Mouse (Mus musculus) midbrain, postnatal 0 days (tissue): Measurements from ENCODE around the gene Mnt. TPM values are rescaled to one million over a fixed set of nuclear protein-coding genes. Genes with fewer than 3 reads are reported as not detected.
A peak's percentile ranks its signal among the peaks of the same experiment; 100 is the strongest.

ENCODE experiments used
- ATAC-seq: fragments of 200-750 bp; cut with Nextera tagmentation; 2 replicates; pipeline ENCODE4 v1.8.0; 2017; ENCODE audit warnings: moderate number of reproducible peaks, mild to moderate bottlenecking, moderate TSS enrichment, moderate library complexity; ENCODE audit not compliant: low FRiP score
- DNase-seq: peaks from one replicate; pipeline ENCODE4 v3.0.0-alpha.2; 2015; ENCODE audit warnings: low spot score
- H3K27ac ChIP-seq: fragments of 300-500 bp; sonication (generic); 2 replicates; pipeline ENCODE4 v1.5.1; 2014; ENCODE audit warnings: low read depth, mild to moderate bottlenecking, low read length, mixed read lengths
- H3K27me3 ChIP-seq: fragments of 300-500 bp; sonication (generic); 2 replicates; pipeline ENCODE4 v1.6.1; 2014; ENCODE audit warnings: low read length, control low read depth, mixed read lengths; ENCODE audit not compliant: insufficient read depth
- H3K36me3 ChIP-seq: fragments of 300-500 bp; sonication (generic); 2 replicates; pipeline ENCODE4 v1.6.1; 2014; ENCODE audit warnings: low read length, control low read depth, mixed read lengths; ENCODE audit not compliant: insufficient read depth
- H3K4me1 ChIP-seq: fragments of 300-500 bp; sonication (generic); 2 replicates; pipeline ENCODE4 v1.6.1; 2014; ENCODE audit warnings: mild to moderate bottlenecking, control low read depth, antibody characterized with exemption, low read length, mixed read lengths; ENCODE audit not compliant: insufficient read depth
- H3K4me2 ChIP-seq: fragments of 300-500 bp; sonication (generic); 2 replicates; pipeline ENCODE4 v1.6.1; 2014; ENCODE audit warnings: low read depth, mild to moderate bottlenecking, low read length, mixed read lengths; ENCODE audit not compliant: poor library complexity, severe bottlenecking
- H3K4me3 ChIP-seq: fragments of 300-500 bp; sonication (generic); 2 replicates; pipeline ENCODE4 v1.5.1; 2014; ENCODE audit warnings: low read depth, mild to moderate bottlenecking, low read length, moderate library complexity
- H3K9ac ChIP-seq: fragments of 300-500 bp; sonication (generic); replicated peaks from 2 replicates; pipeline ENCODE4 v1.6.1; 2014; ENCODE audit warnings: mild to moderate bottlenecking, low read length, moderate library complexity, mixed read lengths; ENCODE audit not compliant: poor library complexity, severe bottlenecking
- H3K9me3 ChIP-seq: fragments of 300-500 bp; sonication (generic); 2 replicates; pipeline ENCODE4 v1.6.1; 2016; ENCODE audit warnings: low read length, control low read depth
- CTCF ChIP-seq: IDR thresholded peaks from 2 replicates; pipeline ENCODE4 v1.5.1; 2016; ENCODE audit warnings: antibody characterized with exemption, mild to moderate bottlenecking
- WGBS: fragments of 180-500 bp; shearing (Covaris S2); extraction: QIAGEN DNeasy Blood & Tissue Kit; methylation state at CpG from one replicate; pipeline ENCODE4 v1.1.7; 2014; 5-methylcytosine and 5-hydroxymethylcytosine counted together
- polyA plus RNA-seq: library from polyadenylated mRNA; unstranded; fragments of >200 nt; fragmentation: Nextera tagmentation; extraction: Ambion mirVana; gene quantifications from 2 replicates; pipeline ENCODE4 v1.2.1, GENCODE M21; 2015
- total RNA-seq: library from RNA; depleted of rRNA; stranded (reverse); fragments of >200 nt; gene quantifications from 2 replicates; pipeline ENCODE4 v1.2.3, GENCODE M21; 2014

Mnt gene
- total and polyA plus RNA-seq, 2 experiments from 2014 or later = 8.4 to 17.6 TPM

DNA sequence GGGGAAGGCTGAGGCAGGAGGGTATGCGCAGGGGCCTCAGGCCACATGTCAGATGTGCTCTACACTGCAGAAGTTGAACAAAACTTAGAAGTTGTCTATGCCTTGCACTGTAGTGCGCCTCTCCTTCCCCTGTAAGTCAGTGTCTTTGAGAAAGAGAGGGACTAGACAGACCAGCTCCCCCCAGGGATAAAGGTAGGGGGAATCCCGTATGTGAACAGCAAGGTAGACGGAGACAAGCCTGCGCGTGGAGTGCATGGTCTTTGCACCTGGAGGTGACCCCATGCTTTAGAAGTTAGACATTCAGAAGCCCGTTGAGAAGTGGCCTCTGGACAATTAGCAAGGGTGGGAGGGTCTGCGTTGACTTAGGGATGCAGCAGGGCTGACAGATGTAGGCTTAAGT lies 10.0 kb downstream of the Mnt start:
- no peak for TF ChIP-seq CTCF
- no peak overlapping the region for H3K9ac ChIP-seq
- H3K9me3 ChIP-seq = no peaks in the 10 kb centered on the region
- peaks cover 3% of the 10 kb centered on the region; the same call in 1 of the 2 replicates for H3K4me1 ChIP-seq
- H3K4me3 ChIP-seq = no peak overlapping the region
- H3K4me2 ChIP-seq = no peak overlapping the region
- no peak for DNase-seq
- H3K36me3 ChIP-seq = peaks cover 25% of the 10 kb centered on the region; the same call in 1 of the 2 replicates
- ATAC-seq = no peak
- no peaks in the 10 kb centered on the region for H3K27me3 ChIP-seq
- no peak overlapping the region for H3K27ac ChIP-seq
- WGBS = 93% methylated on average over 8 of the region's 8 CpGs

DNA sequence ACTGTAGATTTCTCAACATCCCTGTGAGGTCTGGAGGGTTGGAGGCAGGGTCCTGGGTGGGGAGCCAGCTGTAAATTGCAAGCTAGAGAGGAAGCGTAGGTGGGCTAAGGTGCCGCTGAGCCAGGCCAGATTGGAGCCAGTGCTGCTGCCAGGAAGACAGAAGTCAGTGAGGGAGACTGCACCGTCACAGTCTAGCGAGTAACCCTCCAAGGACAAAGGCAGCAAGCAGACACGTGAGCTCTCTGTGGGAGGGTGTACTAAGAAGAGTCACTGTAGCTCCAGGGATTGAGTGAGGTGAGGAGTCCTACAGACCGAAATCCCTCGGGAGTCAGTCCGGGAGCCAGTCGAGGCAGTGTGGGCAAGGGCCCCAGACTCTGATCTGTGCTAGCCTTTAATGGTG lies 10.6 kb downstream of the Mnt start:
- TF ChIP-seq CTCF = no peak
- peaks cover 25% of the 10 kb centered on the region; the same call in 1 of the 2 replicates for H3K36me3 ChIP-seq
- DNase-seq (no peak), ATAC-seq (no peak)
- peaks cover 3% of the 10 kb centered on the region; the same call in 1 of the 2 replicates for H3K4me1 ChIP-seq
- H3K9me3 ChIP-seq = no peaks in the 10 kb centered on the region
- H3K4me3 ChIP-seq = no peak overlapping the region
- H3K27ac ChIP-seq = no peak overlapping the region
- no peaks in the 10 kb centered on the region for H3K27me3 ChIP-seq
- no peak overlapping the region for H3K9ac ChIP-seq
- WGBS = 64% methylated on average over 9 of the region's 9 CpGs
- H3K4me2 ChIP-seq = no peak overlapping the region

DNA sequence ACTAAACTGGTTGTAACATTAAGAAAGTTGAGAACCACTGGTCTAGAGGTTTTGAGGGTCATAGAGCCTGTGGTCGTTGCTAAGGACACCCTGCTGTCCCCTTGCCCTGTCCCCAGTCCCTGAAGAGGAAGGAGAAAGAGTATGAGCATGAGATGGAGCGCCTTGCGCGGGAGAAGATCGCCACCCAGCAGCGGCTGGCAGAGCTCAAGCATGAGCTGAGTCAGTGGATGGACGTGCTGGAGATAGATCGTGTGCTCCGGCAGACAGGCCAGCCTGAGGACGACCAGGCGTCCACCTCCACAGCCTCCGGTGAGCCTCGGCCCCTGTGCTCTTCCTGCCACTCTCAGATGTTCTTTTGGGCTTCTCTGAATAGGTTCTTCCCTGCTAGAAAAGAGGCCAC lies 11.3 kb downstream of the Mnt start:
- no peak for ATAC-seq
- no peaks in the 10 kb centered on the region for H3K9me3 ChIP-seq
- no peak for DNase-seq
- H3K4me2 ChIP-seq = no peak overlapping the region
- no peak overlapping the region for H3K27ac ChIP-seq
- WGBS = 87% methylated on average over 13 of the region's 13 CpGs
- no peak for TF ChIP-seq CTCF
- H3K27me3 ChIP-seq = no peaks in the 10 kb centered on the region
- peaks cover 25% of the 10 kb centered on the region; the same call in 1 of the 2 replicates for H3K36me3 ChIP-seq
- H3K9ac ChIP-seq = no peak overlapping the region
- H3K4me3 ChIP-seq = no peak overlapping the region
- peaks cover 3% of the 10 kb centered on the region; the same call in 1 of the 2 replicates for H3K4me1 ChIP-seq

DNA sequence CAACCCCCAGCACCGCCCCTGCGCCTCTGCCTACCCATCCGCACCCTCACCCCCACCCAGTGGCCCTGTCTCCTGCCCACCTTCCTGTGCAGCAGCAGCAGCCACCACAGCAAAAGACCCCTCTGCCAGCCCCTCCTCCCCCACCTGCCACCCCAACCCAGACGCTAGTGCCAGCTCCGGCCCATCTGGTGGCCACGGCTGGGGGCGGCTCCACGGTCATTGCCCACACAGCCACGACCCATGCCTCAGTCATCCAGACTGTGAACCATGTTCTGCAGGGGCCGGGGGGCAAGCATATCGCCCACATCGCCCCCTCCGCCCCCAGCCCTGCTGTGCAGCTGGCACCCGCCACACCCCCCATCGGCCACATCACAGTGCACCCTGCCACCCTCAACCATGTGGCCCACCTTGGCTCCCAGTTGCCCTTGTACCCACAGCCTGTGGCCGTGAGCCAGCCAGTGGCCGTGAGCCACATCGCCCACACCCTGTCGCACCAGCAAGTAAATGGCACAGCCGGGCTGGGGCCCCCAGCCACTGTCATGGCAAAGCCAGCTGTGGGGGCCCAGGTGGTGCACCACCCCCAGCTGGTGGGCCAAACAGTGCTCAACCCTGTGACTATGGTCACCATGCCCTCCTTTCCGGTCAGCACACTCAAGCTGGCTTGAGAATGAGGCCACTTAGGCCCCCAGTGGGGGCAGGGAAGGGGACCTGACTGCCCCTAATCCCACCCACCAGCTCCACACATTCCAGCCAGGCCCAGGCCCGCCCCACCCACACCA lies 12.1 kb downstream of the Mnt start:
- ATAC-seq (no peak), DNase-seq (peak; percentile 35)
- Histone ChIP-seq H3K4me3 (no peak overlapping the region), H3K27ac (no peak overlapping the region), H3K9ac (no peak overlapping the region), H3K4me1 (no peaks in the 10 kb centered on the region), H3K9me3 (no peaks in the 10 kb centered on the region), H3K36me3 (peaks cover 25% of the 10 kb centered on the region; the same call in 1 of the 2 replicates), H3K4me2 (no peak overlapping the region), H3K27me3 (no peaks in the 10 kb centered on the region)
- TF ChIP-seq CTCF = no peak
- 89% methylated on average over 18 of the region's 22 CpGs for WGBS

DNA sequence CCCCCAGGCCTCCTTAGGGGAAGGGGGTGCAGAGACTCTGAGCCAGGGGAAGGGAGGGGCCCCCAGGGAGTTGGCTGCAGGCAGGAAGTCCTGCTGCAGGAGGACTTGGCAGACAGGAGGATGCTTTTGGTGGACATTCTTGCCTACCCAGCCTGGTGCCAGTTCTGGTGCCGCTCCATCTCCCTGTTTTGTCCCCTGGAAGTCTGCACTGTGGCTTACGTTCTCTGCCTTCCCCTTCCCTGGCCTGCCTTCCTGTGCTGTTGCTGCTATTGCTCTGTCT lies 12.7 kb downstream of the Mnt start:
- no peak overlapping the region for H3K9ac ChIP-seq
- no peaks in the 10 kb centered on the region for H3K4me1 ChIP-seq
- TF ChIP-seq CTCF = no peak
- H3K36me3 ChIP-seq = peaks cover 25% of the 10 kb centered on the region; the same call in 1 of the 2 replicates
- DNase-seq = no peak
- ATAC-seq = no peak
- 58% methylated on average over 2 of the region's 2 CpGs for WGBS
- no peak overlapping the region for H3K4me3 ChIP-seq
- H3K4me2 ChIP-seq = no peak overlapping the region
- H3K27ac ChIP-seq = no peak overlapping the region
- no peaks in the 10 kb centered on the region for H3K27me3 ChIP-seq
- H3K9me3 ChIP-seq = no peaks in the 10 kb centered on the region

DNA sequence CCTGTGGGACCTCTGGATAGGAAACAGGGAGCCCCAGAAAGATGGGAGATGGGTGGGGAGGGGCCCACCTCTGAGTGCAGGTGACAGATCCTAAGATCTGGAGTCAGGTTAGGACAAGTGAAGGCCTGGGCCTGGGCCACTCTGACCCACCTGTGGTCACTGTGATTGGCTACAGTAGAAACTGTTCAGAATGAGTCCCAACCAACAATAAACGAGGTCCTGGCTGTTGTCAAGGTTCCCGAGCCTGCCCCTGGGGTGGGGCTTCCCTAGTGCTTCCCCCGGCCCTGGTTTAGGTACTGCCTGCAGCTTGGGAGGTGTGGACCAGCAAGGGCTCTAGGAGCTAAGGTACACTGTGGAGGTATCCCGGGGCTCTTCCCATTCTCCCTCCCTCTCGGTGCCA lies 13.0 kb downstream of the Mnt start:
- no peak for TF ChIP-seq CTCF
- Histone ChIP-seq H3K4me2 (no peak overlapping the region), H3K4me1 (no peaks in the 10 kb centered on the region), H3K9ac (no peak overlapping the region), H3K4me3 (no peak overlapping the region), H3K27ac (no peak overlapping the region), H3K27me3 (no peaks in the 10 kb centered on the region), H3K36me3 (peaks cover 25% of the 10 kb centered on the region; the same call in 1 of the 2 replicates), H3K9me3 (no peaks in the 10 kb centered on the region)
- WGBS = 57% methylated on average over 5 of the region's 5 CpGs
- DNase-seq = no peak
- ATAC-seq = no peak
